Mouse (Mus musculus) brain, embryonic 18.5 days (tissue): ENCODE data around the gene Cfap298.

Experiments used
- DNase-seq: peaks from one replicate; pipeline ENCODE4 v3.0.0-alpha.2; 2012; ENCODE audit warnings: low read depth, low spot score

Cfap298 gene

DNA sequence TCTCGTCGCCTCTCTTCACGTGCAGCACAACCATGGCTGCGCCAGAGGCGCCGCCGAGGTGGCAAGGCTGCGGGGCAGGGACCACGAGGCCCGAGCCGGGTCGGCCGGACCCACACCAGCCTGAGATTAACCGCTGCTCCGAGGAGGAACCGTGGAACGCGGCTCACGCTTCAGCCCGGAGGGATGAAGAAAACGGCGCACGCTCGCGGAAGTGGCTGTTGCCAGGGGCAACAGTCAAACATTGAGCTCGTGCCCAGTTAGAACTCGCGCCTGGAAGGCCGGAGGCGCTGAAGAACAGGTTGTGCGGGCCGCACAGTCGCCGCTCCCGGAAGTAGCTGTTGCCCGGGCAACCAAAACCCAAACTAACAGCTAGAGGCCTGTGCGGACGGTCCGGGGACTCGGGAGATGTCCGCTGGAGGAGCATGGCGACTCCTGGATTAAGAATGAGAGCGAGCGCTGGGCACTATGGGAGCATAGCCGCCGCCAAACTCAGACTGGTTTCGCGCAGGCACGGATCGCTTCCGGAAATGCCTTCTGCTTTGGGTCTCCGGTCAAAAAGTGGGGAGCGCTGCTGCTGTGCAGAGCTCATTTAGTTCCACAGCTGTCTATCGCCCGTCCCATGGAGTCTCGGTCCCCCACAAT lies at the start of gene Cfap298:
Gene Cfap298, minus strand, starts transcription at position 428 of the 642 bp plus-strand sequence.
- DNase-seq = peak; percentile 89

GRCm38 (mm10) chr16:90971004-90971403 lies 36.1 kb upstream of the Cfap298 start:
- DNase-seq = no peak

DNA sequence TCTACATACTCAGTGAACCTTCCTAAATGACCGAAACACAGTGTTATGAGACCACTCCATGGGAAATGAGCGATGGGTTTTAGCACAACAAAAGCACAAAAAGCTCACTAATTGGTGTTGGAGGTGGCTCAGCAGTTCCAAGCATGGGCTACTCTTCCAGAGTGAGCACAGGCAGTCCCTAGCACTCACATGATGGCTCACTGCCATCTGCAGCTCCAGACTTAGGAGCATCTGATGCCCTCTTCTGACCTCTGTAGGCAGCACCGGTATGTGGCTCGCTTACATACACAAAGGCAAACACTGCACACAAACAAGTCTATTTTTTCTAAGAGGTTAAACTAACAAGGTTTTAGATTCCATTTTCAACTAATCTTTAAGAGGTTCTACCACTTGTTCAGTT lies 31.3 kb upstream of the Cfap298 start:
- DNase-seq = no peak

GRCm38 (mm10) chr16:90964302-90964701 lies 29.4 kb upstream of the Cfap298 start:
- DNase-seq = no peak

DNA sequence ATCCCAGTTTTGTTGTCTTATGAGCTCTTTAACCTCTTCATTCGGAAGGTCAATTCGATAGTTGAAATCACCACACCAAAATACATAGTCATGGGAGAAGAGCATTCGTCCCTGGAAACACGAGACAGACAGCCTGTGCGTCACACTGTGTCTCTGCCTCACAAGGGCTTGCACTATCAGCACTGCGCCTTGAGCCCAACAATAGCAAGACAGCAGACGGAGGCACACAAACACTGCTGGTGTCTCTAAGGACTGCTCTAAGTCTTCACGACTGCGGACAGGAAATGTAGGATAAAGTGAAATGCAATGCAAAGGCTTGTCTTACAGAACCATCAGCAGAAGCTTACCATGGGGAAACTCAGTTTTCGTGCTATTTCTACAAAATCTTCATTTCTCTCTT lies 29.0 kb upstream of the Cfap298 start:
- no peak for DNase-seq

DNA sequence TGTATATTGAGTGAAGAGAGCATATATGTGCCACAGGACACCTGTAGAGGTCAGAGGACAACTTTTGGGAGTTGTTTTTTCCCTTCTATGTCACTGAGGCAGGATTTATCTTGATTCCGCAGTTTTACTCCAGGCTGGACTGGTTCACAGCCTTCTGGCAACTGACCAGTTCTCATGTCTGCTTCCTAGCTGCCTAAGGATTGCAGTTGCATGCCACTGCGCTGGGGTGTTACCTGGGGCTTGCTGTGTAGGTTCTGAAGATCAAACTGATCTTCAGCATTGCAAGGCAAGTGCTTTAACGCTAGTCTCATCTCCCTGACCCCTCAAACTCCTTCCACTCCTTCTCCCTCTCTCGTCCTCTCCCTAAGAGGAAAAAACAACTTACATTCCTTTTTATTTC lies 28.3 kb upstream of the Cfap298 start:
- no peak for DNase-seq

DNA sequence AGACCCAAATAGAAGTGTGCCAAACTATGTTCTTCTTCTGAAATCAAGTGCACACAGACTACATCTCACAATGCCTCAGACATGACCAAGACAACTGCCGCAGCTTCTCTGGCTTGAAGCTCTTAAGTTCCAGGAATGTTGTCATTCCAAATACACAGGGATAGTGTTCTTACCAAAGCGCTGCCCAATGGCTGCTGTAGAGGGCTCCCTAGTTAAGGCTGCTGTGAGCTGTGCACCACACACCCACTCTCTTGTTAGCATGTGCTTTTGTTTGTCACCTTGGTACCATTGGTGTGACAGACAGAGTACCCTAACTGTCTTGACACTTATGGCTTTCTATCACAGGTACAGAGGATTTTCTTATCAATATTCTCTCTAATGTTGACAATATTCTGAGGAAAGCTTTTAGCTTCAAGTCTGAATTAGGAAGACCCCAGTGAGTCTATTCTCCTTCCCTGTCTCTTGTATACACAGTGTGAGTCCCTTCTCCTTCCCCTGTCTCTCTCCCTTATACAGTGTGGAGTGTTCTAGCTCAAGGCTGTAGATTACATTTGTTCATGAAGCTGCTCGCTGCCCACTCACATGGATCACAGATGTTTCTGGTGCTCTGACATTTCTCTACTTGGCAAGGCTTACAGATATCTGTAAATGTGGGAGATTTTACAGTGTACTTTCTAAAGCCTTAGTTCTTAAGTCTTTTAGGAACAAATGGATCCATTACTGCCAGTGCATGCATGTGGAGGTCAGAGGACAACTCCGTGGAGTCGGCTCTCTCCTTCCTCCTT lies 23.6 kb upstream of the Cfap298 start:
- no peak for DNase-seq

GRCm38 (mm10) chr16:90955494-90955893 lies 20.6 kb upstream of the Cfap298 start:
- DNase-seq = no peak

GRCm38 (mm10) chr16:90953770-90954169 lies 18.9 kb upstream of the Cfap298 start:
- no peak for DNase-seq

DNA sequence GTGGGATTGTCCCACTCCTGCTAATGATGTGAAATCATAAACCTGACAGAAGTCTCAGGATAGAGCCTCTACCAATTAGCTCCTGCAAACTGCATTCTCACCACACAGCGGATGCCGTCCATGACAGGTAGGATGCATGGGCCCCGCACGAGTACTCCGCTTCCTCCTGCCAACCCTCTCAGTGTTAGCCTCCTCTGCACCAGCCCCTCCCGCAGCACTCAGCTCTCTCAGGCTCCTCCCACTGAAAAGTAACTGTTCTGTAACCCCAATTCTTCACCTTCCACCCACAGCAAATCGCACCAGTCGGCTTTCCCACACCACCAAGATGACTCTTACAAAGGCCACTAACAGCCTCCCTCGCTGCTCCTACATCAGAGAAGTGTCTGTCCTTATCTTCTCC lies 18.2 kb upstream of the Cfap298 start:
- DNase-seq = no peak

DNA sequence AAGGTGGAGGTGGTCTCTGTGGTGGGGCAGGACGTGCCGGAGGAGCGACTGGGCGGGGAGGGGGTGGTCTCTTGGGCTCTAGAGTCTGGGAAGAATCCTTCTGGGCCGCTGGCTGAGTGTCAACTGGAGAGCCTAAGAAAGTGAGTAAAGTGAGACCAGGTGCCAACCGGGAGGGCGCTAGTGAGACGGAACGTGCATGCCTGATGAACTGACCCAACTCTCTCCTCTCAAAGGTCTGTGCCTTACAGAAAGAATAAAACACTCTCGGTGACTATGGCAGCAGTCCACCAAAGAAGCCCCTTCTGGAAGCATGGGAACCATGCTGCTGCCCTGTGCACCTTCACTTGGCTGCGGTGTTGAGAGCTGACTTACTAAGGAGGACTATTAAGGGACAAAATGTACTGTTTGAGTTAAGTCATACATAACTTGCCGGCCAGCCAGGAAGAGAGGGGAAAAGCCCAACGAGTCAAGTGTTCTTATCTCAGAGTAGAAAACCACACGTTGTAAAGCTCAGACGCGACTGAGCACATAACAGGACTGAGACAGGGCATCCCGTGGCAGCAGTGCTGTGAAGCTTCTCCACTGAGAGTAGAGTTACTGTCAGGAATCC lies 15.5 kb upstream of the Cfap298 start:
- no peak for DNase-seq

DNA sequence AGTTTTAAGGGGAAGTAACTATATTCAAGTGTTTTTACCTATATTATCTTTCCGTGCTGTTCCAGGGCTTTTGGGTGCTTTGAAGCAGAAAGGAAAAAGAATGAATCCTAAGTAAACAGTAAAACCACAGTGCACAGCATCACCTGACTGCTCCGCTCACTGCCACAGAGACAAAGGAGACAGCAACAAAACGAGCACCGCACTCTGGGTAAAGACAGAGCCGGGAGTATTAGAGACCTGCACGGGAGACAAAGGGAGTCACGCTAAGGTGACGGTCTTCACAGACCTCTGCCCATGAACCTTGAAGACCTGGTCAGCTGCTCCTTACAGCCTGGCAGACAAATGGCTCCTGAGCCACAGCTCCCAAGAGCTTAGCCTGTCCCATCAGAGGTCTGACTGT lies 12.1 kb upstream of the Cfap298 start:
- no peak for DNase-seq

- DNase-seq = no peak
Measured at GRCm38 (mm10) chr16:90941246-90941645, 6.3 kb upstream of the Cfap298 start.

DNA sequence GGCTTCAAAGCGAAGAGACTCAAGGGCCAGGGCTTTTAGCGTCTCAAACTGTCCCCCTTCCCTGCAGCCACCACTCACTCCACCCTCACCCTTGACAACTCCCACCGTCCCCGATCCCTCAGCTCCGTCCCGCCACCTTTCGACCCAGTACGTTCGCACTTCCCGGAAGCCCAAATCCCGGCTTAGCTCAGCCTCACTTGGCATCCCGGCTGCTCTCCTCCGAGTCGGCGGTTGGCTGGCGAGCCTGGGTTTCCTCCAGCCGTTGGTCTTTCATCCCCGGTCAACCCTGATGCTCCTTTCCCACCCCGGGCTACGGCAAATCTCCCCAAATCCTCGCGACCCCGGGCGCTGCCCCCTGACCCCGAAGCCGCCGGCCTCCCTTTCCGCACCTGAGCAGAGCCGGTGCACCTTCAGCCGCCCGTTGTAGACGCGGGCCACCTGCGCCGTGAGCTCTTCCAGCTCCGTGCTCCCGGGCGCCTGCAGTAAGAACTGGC lies 674 bp downstream of the Cfap298 start:
- DNase-seq = no peak

DNA sequence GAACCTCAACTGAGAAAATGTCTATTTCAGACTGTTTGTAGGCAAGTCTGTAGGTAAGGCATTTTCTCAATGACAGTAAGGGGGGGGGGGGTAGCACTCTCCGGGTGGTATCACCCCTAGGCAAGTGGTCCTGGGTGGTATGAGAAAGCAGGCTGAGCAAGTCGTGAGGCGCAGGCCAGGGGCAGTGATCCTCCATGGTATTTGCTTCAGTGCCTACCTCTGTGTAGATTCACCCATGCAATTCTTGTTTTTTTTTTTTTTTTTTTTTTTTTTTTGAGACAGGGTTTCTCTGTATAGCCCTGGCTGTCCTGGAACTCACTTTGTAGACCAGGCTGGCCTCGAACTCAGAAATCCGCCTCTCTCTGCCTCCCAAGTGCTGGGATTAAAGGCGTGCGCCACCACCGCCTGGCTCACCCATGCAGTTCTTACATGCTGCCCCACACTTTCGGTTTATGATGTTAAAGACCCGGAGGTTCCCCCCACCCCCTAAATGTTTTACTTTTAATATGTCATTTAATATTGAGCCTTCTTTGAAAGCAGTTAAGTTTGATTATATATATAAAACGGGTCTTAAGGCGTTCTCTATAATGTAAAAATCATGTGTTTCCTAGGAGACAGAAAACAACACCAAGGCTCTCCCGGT lies 1.3 kb downstream of the Cfap298 start:
- no peak for DNase-seq

DNA sequence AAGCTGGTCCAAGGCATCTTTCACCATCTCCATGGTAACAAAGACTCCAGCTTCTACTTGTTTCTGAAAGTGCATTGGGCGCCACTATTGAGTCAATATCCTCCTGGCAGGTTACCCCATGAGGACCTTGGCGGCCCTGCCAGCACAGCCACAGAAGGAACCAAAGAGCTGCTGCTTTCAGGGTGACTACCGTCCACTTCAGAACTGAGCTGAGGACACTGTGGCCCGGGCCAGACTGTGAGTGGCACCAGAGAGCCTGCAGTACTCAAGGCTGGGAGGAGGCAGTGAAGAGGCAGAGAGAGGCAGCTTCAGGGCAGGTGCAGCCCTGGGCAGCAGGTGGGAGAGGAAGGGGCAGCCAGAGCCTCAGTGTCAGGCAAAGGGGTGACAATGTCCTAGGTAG lies 7.5 kb downstream of the Cfap298 start:
- DNase-seq = no peak

DNA sequence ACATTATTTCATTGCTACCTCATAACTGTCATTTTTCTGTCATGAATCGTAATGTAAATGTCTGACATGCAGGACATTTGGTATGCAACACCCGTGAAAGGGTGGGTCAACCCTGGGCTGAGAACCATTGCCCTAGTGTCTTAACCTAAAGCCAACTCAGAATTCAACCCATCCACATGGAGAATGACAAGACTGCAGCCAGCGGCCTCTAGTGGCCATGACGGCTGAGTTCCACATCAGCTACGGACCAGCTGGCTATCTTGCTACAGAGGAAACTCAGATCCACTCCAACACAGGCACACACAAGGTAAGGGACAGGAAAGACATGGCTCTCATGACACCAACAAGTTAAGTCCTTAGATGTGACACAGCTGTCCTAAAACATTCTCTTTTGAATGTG lies 9.5 kb downstream of the Cfap298 start:
- no peak for DNase-seq

DNA sequence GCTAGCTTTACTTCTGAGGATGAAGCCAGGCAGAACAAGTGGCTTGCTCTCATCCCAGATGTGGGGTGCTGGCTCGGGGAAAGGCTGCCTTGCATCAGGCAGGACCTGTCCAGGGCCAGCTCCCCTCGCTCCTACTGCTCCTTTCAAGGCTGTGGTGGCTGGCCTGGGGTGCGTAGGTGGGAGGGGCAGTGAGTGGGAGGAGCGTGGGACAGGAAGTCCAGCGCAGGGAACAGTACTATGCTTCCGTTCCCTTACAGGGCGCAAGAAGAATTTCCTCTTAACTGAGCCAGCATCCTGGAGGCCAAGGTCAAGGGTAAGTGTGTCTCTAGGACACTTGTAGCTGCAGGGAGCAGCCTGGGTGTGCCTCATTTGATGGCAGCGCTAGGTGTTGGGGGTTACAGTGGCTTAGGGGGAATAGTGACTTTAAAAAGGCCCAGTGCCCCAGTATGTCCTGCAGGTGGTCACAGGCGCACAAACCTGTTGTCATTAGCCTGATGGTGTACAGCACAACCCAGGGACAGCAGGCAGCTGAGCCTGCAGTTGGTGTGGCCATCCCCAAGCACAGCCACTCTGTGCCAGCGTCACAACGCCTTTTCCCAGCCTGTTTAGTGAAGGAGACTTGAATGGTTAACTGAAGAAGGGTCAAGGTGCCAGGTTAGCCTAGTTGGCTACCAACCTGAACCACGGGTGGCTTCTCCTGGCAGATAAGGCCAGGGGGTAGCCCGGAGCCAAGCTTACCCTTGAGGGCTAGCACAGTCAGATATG lies 10.1 kb downstream of the Cfap298 start:
- DNase-seq = no peak

GRCm38 (mm10) chr16:90921471-90922159 lies 13.3 kb downstream of the Cfap298 start:
- DNase-seq = peak; percentile 40

DNA sequence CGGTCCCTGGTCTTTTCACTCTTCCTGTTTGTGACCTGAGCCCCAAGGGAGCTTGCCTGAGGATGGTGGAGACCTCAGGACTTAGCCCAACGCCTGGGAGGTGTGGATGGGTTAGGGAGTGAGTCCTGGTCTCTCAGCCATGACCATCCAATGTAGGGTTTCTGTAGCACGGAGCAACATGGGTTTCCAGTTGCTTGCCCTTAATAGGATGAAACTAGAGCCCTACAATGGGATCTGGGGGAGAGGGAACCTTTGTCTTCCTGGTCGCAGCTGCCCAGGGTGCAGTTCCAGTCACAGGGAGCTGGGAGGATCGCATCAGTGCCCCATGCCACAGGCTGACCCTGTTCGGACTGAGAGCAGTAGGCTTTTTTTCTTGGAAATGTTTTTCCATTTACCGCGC lies 17.8 kb downstream of the Cfap298 start:
- no peak for DNase-seq

DNA sequence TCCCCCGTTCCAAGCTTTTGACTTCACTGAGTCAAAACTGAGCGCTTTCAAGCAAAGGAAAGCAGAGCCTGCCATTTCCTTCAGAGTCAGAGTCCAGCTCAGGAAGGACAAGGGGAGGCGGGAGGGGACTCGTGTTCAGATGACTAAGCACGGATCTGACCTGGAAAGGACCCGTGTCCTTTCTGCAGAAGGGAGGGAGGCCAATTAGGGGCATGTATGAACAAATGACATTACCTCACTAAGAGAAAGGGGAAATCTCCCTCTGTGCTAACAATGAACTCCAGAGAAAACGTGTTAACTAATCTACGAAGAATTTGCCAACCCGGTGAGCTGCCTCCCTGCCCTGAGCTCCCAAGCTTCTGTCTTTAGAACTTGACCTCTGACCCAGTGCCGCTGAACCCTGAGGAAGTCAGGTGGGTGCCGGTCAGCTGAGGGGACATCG lies 18.9 kb downstream of the Cfap298 start:
- DNase-seq = no peak
